ENCODE assay signal across 19 mouse cellular contexts in the genomic region with DNA sequence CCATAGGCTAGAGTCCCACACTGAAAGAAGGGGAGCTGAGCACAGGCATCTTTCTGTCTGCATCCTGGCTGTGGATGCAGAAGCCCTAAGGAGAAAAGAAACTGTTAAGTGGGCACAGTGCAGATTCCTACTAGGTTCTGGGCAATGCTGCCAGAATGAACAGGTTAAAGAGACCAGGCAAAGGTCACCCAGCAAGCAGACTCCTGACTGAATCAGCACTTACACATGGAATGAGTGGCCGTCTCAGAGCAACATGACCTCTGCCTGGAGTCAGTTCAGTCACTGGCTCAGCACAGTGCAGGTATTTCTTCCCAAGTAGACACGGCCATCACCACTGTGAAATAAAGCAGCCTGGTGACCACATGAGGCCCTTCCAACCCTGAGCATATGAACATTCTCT.
DNase-seq lines count a peak whose midpoint lies in the region.
"Had no signal": no experiment of that assay in that cellular context is flagged by ENCODE, and none has a peak within 500 bp of the region (broad histone marks: within the 10 kb centered on the region; RNA-seq: fewer than 3 reads in every experiment).

No protein-coding gene starts in this region.

- DNase-seq in heart, adult 11 months = peak; percentile 61
- no peak for DNase-seq in heart, postnatal 25 days (ENCODE audit: low spot score)
- DNase-seq in kidney, adult 9 months = peak; percentile 85
- DNase-seq in kidney, postnatal 25 days = peak; percentile 62 to 85
- DNase-seq in Muller cell, postnatal 12 days (ENCODE audit: inconsistent ontology term) = no peak
- DNase-seq in retina, embryonic 14.5 days (ENCODE audit: low spot score) = no peak
- DNase-seq in right cerebral cortex, postnatal 36 days (ENCODE audit: low spot score in 2 of 2) = no peak
- DNase-seq: adrenal gland, postnatal 25 days; cerebellum, adult 11-12 months; cerebellum, adult 9-11 months; gastrocnemius, postnatal 36 days; heart, adult 2 months; heart, postnatal 10 days; layer of hippocampus, postnatal 36 days; left cerebral cortex, postnatal 4 days; liver, postnatal 0 days; lung, postnatal 36 days; thymus, adult 2 months; thymus, postnatal 4 days had no signal

- intact Hi-C loops in heart, postnatal 25 days (cut with DNase I) = no loop called here

Comparison
In these comparisons a context has a peak if more than half of its experiments do, and no peak if none do; other contexts are left out.
1. DNase-seq: peak in heart, adult 11 months (single experiment), kidney, adult 9 months (single experiment) and kidney, postnatal 25 days (2 of 2); none in heart, postnatal 25 days (single experiment), Muller cell, postnatal 12 days (single experiment), retina, embryonic 14.5 days (single experiment) and right cerebral cortex, postnatal 36 days (0 of 2).